Mouse (Mus musculus) heart, embryonic 13.5 days (tissue): ENCODE data around the gene Ifi213. TPM values are rescaled to one million over a fixed set of nuclear protein-coding genes. Genes with fewer than 3 reads are reported as not detected.
"Not testable (repeated sequence)": the region's sequence is repeated elsewhere in the genome, so short reads cannot be mapped to it uniquely, and the experiment has no call there.

Experiments used
- ATAC-seq: fragments of 200-750 bp; cut with Nextera tagmentation; 2 replicates; pipeline ENCODE4 v1.8.0; 2017; ENCODE audit warnings: moderate TSS enrichment; ENCODE audit not compliant: insufficient number of reproducible peaks, low FRiP score, low TSS enrichment; ENCODE audit errors: extremely low read depth
- H3K27ac ChIP-seq: fragments of 300-500 bp; sonication (generic); replicated peaks from 2 replicates; pipeline ENCODE4 v1.5.1; 2015; ENCODE audit warnings: moderate library complexity, mild to moderate bottlenecking, inconsistent platforms
- H3K27me3 ChIP-seq: fragments of 300-500 bp; sonication (generic); replicated peaks from 2 replicates; pipeline ENCODE4 v1.6.1; 2015; ENCODE audit warnings: mild to moderate bottlenecking, inconsistent platforms
- H3K36me3 ChIP-seq: fragments of 300-500 bp; sonication (generic); 2 replicates; pipeline ENCODE4 v1.6.1; 2015; ENCODE audit warnings: mild to moderate bottlenecking, inconsistent platforms
- H3K4me1 ChIP-seq: fragments of 300-500 bp; sonication (generic); 2 replicates; pipeline ENCODE4 v1.6.1; 2015; ENCODE audit warnings: inconsistent platforms
- H3K4me2 ChIP-seq: fragments of 300-500 bp; sonication (generic); 2 replicates; pipeline ENCODE4 v1.6.1; 2015; ENCODE audit warnings: inconsistent platforms, mild to moderate bottlenecking, moderate library complexity
- H3K4me3 ChIP-seq: fragments of 300-500 bp; sonication (generic); 2 replicates; pipeline ENCODE4 v1.5.1; 2015; ENCODE audit warnings: moderate library complexity, mild to moderate bottlenecking, inconsistent platforms
- H3K9ac ChIP-seq: fragments of 300-500 bp; sonication (generic); 2 replicates; pipeline ENCODE4 v1.6.1; 2015; ENCODE audit warnings: inconsistent platforms, mild to moderate bottlenecking, moderate library complexity
- H3K9me3 ChIP-seq: fragments of 300-500 bp; sonication (generic); 2 replicates; pipeline ENCODE4 v1.6.1; 2016; ENCODE audit warnings: inconsistent platforms
- WGBS: fragments of 180-500 bp; shearing (Covaris S2); methylation state at CpG from one replicate; pipeline ENCODE4 v1.1.7; 2015; ENCODE audit warnings: mixed read lengths; 5-methylcytosine and 5-hydroxymethylcytosine counted together
- microRNA-seq: library from miRNA; unstranded; fragments of <30 nt; microRNA quantifications from one replicate; pipeline ENCODE4, GENCODE M21; 2016
- polyA plus RNA-seq: library from polyadenylated mRNA; unstranded; fragments of >200 nt; fragmentation: Nextera tagmentation; extraction: Ambion mirVana; gene quantifications from 2 replicates; pipeline ENCODE4 v1.2.1, GENCODE M21; 2015

The Ifi213 gene
- polyA plus RNA-seq, 1 experiment from 2014 or later, result 0.11 TPM

- WGBS, result 59% methylated on average over 5 of the region's 5 CpGs
- not testable (repeated sequence) for H3K27ac ChIP-seq, H3K4me2 ChIP-seq, H3K9me3 ChIP-seq, H3K9ac ChIP-seq, H3K4me1 ChIP-seq, H3K4me3 ChIP-seq, H3K27me3 ChIP-seq, ATAC-seq, H3K36me3 ChIP-seq
Observed at GRCm38 (mm10) chr1:173550491-173551050, 48.5 kb downstream of the Ifi213 start.

DNA sequence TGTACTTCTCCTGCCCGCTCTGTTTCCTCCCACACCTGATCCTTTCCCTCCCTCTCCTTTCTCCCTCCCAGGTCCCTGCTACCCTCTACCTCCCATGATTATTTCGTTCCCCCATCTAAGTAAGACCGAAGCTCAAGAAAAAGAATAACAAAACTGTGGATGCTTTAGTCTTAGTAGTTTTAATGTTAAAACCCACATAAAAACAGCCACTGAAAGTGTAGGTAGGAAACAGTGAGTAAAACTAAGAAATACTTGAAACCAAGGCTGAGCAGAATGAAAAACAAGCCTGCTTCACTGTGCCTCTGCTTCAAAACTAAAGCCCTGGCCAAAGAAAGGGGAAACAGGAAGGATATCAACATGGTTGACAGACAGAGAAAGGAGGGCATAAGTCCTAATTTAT, 50.3 kb downstream of the Ifi213 start:
- H3K27ac ChIP-seq, ATAC-seq, H3K9me3 ChIP-seq: not testable (repeated sequence)

GRCm38 (mm10) chr1:173535791-173536190, 63.3 kb downstream of the Ifi213 start, which contains the start of gene Ifi214:
Gene Ifi214, minus strand, starts transcription at chr1:173535957.
- WGBS, result 71% methylated on average over 3 of the region's 3 CpGs
- ATAC-seq, H3K36me3 ChIP-seq, H3K4me2 ChIP-seq, H3K27ac ChIP-seq, H3K9ac ChIP-seq, H3K9me3 ChIP-seq, H3K27me3 ChIP-seq, H3K4me3 ChIP-seq, H3K4me1 ChIP-seq: not testable (repeated sequence)

More for the DNA sequence above, 50.3 kb downstream of the Ifi213 start:
- H3K4me3 ChIP-seq, H3K27me3 ChIP-seq, H3K4me1 ChIP-seq, H3K9ac ChIP-seq, H3K4me2 ChIP-seq, H3K36me3 ChIP-seq: not testable (repeated sequence)
- 74% methylated on average over 3 of the region's 3 CpGs for WGBS

GRCm38 (mm10) chr1:173521452-173521851, 77.6 kb downstream of the Ifi213 start:
- Histone ChIP-seq H3K4me2 (no peak overlapping the region), H3K36me3 (no peaks in the 10 kb centered on the region), H3K27me3 (no peaks in the 10 kb centered on the region), H3K9ac (no peak overlapping the region), H3K27ac (no peak overlapping the region), H3K4me3 (no peak overlapping the region), H3K4me1 (no peaks in the 10 kb centered on the region), H3K9me3 (no peaks in the 10 kb centered on the region)
- ATAC-seq, result no peak

Small RNA genes lying within 50 kb of the gene (microRNA-seq; reads per million reads assigned to microRNA genes)
- gene Gm44339 (not detected), gene Gm44481 (not detected)

Other genes starting within 250 kb of the Ifi213 start
- 1.4 and 2.3 TPM in 2 replicates for gene Aim2, start 248.4 kb downstream of the Ifi213 start, polyA plus RNA-seq
- 0.31 and 0.71 TPM in 2 replicates for gene Cadm3, start 231.6 kb downstream of the Ifi213 start, polyA plus RNA-seq
- 0.09 and 0.18 TPM in 2 replicates for gene Ifi206, start 108.2 kb downstream of the Ifi213 start, polyA plus RNA-seq
- gene Ifi214, start 63.3 kb downstream of the Ifi213 start, polyA plus RNA-seq, result not detected in 2 replicates
- 0.05 and 0.24 TPM in 2 replicates for gene Ifi209, start 31.6 kb upstream of the Ifi213 start, polyA plus RNA-seq
- gene Ifi208, start 74.4 kb upstream of the Ifi213 start, polyA plus RNA-seq, result not detected in 2 replicates
- 0.68 and 1.1 TPM in 2 replicates for gene Ifi207, start 142.5 kb upstream of the Ifi213 start, polyA plus RNA-seq
- gene Ifi204, start 167.7 kb upstream of the Ifi213 start, polyA plus RNA-seq, result 1.1 and 1.5 TPM in 2 replicates